Mouse (Mus musculus): ENCODE data around the gene Glcci1. TPM values are rescaled to one million over a fixed set of nuclear protein-coding genes. Genes with fewer than 3 reads are reported as not detected.
"Not testable (repeated sequence)": the region's sequence is repeated elsewhere in the genome, so short reads cannot be mapped to it uniquely, and the experiment has no call there.

Gene Glcci1
- polyA plus RNA-seq, 1 experiment from 2014 or later, result 4.4 TPM

GRCm38 (mm10) chr6:8521231-8521630 lies 11.8 kb downstream of the Glcci1 start:
- Histone ChIP-seq H3K4me3 (replicated peaks; ENCODE audit: low read length) (no peak overlapping the region), H3K9ac (ENCODE audit: low read length) (no peak overlapping the region), H3K27me3 (ENCODE audit: control insufficient read depth, insufficient read depth, low read length) (no peaks in the 10 kb centered on the region), H3K36me3 (ENCODE audit: control insufficient read depth, insufficient read depth, low read length) (no peaks in the 10 kb centered on the region), H3K27ac (ENCODE audit: low read length) (no peak overlapping the region), H3K9me3 (replicated peaks; ENCODE audit: control insufficient read depth, low read length) (no peaks in the 10 kb centered on the region), H3K4me2 (ENCODE audit: low read depth, low read length) (no peak overlapping the region), H3K4me1 (ENCODE audit: control insufficient read depth, insufficient read depth, low read length) (no peaks in the 10 kb centered on the region)
- 86% methylated on average over 4 of the region's 4 CpGs for WGBS
- no peak for ATAC-seq (ENCODE audit: insufficient read depth, low FRiP score)

GRCm38 (mm10) chr6:8524717-8525116 lies 15.3 kb downstream of the Glcci1 start:
- no peaks in the 10 kb centered on the region for H3K4me1 ChIP-seq (ENCODE audit: control insufficient read depth, insufficient read depth, low read length)
- H3K27me3 ChIP-seq (ENCODE audit: control insufficient read depth, insufficient read depth, low read length), result no peaks in the 10 kb centered on the region
- no peak overlapping the region for H3K4me3 ChIP-seq (replicated peaks; ENCODE audit: low read length)
- 80% methylated on average over 5 of the region's 5 CpGs for WGBS
- no peaks in the 10 kb centered on the region for H3K36me3 ChIP-seq (ENCODE audit: control insufficient read depth, insufficient read depth, low read length)
- H3K27ac ChIP-seq (ENCODE audit: low read length), result no peak overlapping the region
- H3K9me3 ChIP-seq (replicated peaks; ENCODE audit: control insufficient read depth, low read length), result no peaks in the 10 kb centered on the region
- no peak for ATAC-seq (ENCODE audit: insufficient read depth, low FRiP score)
- H3K4me2 ChIP-seq (ENCODE audit: low read depth, low read length), result no peak overlapping the region
- H3K9ac ChIP-seq (ENCODE audit: low read length), result no peak overlapping the region

- Histone ChIP-seq H3K4me3 (replicated peaks; ENCODE audit: low read length) (no peak overlapping the region), H3K27me3 (ENCODE audit: control insufficient read depth, insufficient read depth, low read length) (no peaks in the 10 kb centered on the region), H3K9ac (ENCODE audit: low read length) (no peak overlapping the region), H3K27ac (ENCODE audit: low read length) (no peak overlapping the region), H3K4me1 (ENCODE audit: control insufficient read depth, insufficient read depth, low read length) (no peaks in the 10 kb centered on the region), H3K9me3 (replicated peaks; ENCODE audit: control insufficient read depth, low read length) (no peaks in the 10 kb centered on the region), H3K4me2 (ENCODE audit: low read depth, low read length) (no peak overlapping the region), H3K36me3 (ENCODE audit: control insufficient read depth, insufficient read depth, low read length) (no peaks in the 10 kb centered on the region)
- WGBS, result 58% methylated on average over 4 of the region's 4 CpGs
- ATAC-seq (ENCODE audit: insufficient read depth, low FRiP score), result no peak
Measured at GRCm38 (mm10) chr6:8531104-8531894, 21.9 kb downstream of the Glcci1 start.

DNA sequence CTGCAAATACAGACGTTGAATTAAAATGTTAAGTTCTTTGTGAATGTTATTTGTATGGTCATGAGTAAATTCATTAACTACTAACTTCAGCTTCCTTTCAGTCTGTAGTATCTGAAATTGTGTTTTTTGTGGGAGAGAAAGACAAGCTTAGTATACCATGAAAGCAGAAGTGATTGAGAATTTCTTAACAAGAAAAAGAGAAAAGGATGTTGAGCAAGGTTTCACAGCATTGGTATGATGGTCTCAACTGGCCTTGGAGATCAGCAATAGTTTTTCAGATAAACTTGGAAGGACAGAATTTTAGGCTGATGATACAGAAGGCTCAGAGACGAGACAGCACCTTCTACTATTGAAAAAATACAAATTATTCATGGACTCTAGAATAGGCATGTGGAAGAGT lies 27.5 kb downstream of the Glcci1 start:
- WGBS, result 81% methylated on average over 2 of the region's 2 CpGs
- Histone ChIP-seq H3K27me3 (ENCODE audit: control insufficient read depth, insufficient read depth, low read length) (no peaks in the 10 kb centered on the region), H3K27ac (ENCODE audit: low read length) (no peak overlapping the region), H3K9ac (ENCODE audit: low read length) (no peak overlapping the region), H3K36me3 (ENCODE audit: control insufficient read depth, insufficient read depth, low read length) (no peaks in the 10 kb centered on the region), H3K4me3 (replicated peaks; ENCODE audit: low read length) (no peak overlapping the region), H3K4me1 (ENCODE audit: control insufficient read depth, insufficient read depth, low read length) (no peaks in the 10 kb centered on the region), H3K9me3 (replicated peaks; ENCODE audit: control insufficient read depth, low read length) (no peaks in the 10 kb centered on the region), H3K4me2 (ENCODE audit: low read depth, low read length) (no peak overlapping the region)
- no peak for ATAC-seq (ENCODE audit: insufficient read depth, low FRiP score)

GRCm38 (mm10) chr6:8541531-8541930 lies 32.1 kb downstream of the Glcci1 start:
- 96% methylated on average over 3 of the region's 4 CpGs for WGBS
- H3K4me1 ChIP-seq (ENCODE audit: control insufficient read depth, insufficient read depth, low read length); H3K27me3 ChIP-seq (ENCODE audit: control insufficient read depth, insufficient read depth, low read length); H3K4me3 ChIP-seq (replicated peaks; ENCODE audit: low read length); H3K9ac ChIP-seq (ENCODE audit: low read length); H3K27ac ChIP-seq (ENCODE audit: low read length); ATAC-seq (ENCODE audit: insufficient read depth, low FRiP score); H3K36me3 ChIP-seq (ENCODE audit: control insufficient read depth, insufficient read depth, low read length); H3K9me3 ChIP-seq (replicated peaks; ENCODE audit: control insufficient read depth, low read length); H3K4me2 ChIP-seq (ENCODE audit: low read depth, low read length): not testable (repeated sequence)

GRCm38 (mm10) chr6:8544822-8545221 lies 35.4 kb downstream of the Glcci1 start:
- Histone ChIP-seq H3K36me3 (ENCODE audit: control insufficient read depth, insufficient read depth, low read length) (no peaks in the 10 kb centered on the region), H3K27ac (ENCODE audit: low read length) (no peak overlapping the region), H3K4me1 (ENCODE audit: control insufficient read depth, insufficient read depth, low read length) (no peaks in the 10 kb centered on the region), H3K27me3 (ENCODE audit: control insufficient read depth, insufficient read depth, low read length) (no peaks in the 10 kb centered on the region), H3K9me3 (replicated peaks; ENCODE audit: control insufficient read depth, low read length) (no peaks in the 10 kb centered on the region), H3K4me3 (replicated peaks; ENCODE audit: low read length) (no peak overlapping the region), H3K4me2 (ENCODE audit: low read depth, low read length) (no peak overlapping the region), H3K9ac (ENCODE audit: low read length) (no peak overlapping the region)
- 94% methylated on average over 5 of the region's 5 CpGs for WGBS
- no peak for ATAC-seq (ENCODE audit: insufficient read depth, low FRiP score)

DNA sequence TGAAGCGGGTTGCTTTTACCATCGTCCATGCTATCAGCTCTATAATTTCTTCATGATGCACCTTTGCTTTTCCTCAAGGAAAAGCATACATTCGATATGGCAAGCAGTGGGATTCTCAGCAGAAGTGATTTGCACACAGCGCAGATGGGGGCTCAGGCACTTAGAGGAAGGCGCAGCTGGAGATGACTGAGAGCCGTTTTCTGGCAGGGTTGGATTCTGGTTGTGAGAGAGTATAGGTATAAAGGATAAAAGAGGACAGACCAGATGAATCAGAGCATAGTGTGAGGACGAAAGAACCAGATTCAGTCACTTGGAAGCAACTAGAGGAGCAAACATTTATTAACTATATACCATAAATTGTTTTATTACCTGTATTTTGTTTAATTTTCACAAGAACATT lies 36.4 kb downstream of the Glcci1 start:
- H3K4me3 ChIP-seq (replicated peaks; ENCODE audit: low read length), result no peak overlapping the region
- no peaks in the 10 kb centered on the region for H3K27me3 ChIP-seq (ENCODE audit: control insufficient read depth, insufficient read depth, low read length)
- no peaks in the 10 kb centered on the region for H3K36me3 ChIP-seq (ENCODE audit: control insufficient read depth, insufficient read depth, low read length)
- H3K4me1 ChIP-seq (ENCODE audit: control insufficient read depth, insufficient read depth, low read length), result no peaks in the 10 kb centered on the region
- no peak overlapping the region for H3K4me2 ChIP-seq (ENCODE audit: low read depth, low read length)
- no peak for ATAC-seq (ENCODE audit: insufficient read depth, low FRiP score)
- no peak overlapping the region for H3K27ac ChIP-seq (ENCODE audit: low read length)
- WGBS, result 92% methylated on average over 7 of the region's 7 CpGs
- H3K9ac ChIP-seq (ENCODE audit: low read length), result no peak overlapping the region
- no peaks in the 10 kb centered on the region for H3K9me3 ChIP-seq (replicated peaks; ENCODE audit: control insufficient read depth, low read length)

- Histone ChIP-seq H3K4me2 (ENCODE audit: low read depth, low read length) (no peak overlapping the region), H3K4me3 (replicated peaks; ENCODE audit: low read length) (no peak overlapping the region), H3K36me3 (ENCODE audit: control insufficient read depth, insufficient read depth, low read length) (peaks cover 6% of the 10 kb centered on the region; the same call in 1 of the 2 replicates), H3K4me1 (ENCODE audit: control insufficient read depth, insufficient read depth, low read length) (no peaks in the 10 kb centered on the region), H3K9me3 (replicated peaks; ENCODE audit: control insufficient read depth, low read length) (no peaks in the 10 kb centered on the region), H3K27me3 (ENCODE audit: control insufficient read depth, insufficient read depth, low read length) (no peaks in the 10 kb centered on the region), H3K9ac (ENCODE audit: low read length) (no peak overlapping the region), H3K27ac (ENCODE audit: low read length) (no peak overlapping the region)
- WGBS, result 89% methylated on average over 2 of the region's 2 CpGs
- no peak for ATAC-seq (ENCODE audit: insufficient read depth, low FRiP score)
Measured at GRCm38 (mm10) chr6:8551155-8551554, 41.8 kb downstream of the Glcci1 start.

DNA sequence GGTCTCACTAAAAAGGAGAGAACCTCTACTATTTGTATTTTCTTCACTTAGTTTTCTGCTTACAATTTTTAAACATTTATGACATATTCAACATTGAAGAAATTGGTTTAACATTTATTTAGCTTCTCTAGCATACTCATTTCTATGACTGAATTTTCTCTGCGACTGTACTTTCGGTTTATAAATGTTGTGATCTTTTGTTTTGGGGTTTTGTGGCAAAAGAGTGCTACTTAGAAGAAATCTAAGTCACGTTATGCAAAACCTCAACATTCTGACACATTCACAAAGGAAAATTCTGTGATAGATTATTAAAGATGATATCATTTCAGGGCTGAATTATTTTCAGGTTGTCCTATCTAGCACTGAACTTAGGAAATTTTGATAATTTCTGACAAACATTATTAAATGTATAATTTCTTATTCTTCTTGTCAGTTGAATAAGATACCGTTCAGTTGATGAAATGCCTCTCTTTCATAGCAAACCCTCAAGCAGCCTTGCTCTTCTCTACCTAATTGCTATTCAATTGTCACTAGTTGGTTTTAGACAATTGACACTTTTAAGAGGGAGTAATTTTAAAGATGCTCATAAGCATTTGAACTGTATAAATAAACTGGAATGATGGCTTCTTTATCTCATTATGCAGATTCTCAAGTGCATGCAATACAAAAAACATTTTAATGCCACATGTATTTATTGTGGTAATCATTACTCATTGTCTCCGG lies 47.6 kb downstream of the Glcci1 start:
- no peak for ATAC-seq (ENCODE audit: insufficient read depth, low FRiP score)
- Histone ChIP-seq H3K4me2 (ENCODE audit: low read depth, low read length) (no peak overlapping the region), H3K9me3 (replicated peaks; ENCODE audit: control insufficient read depth, low read length) (no peaks in the 10 kb centered on the region), H3K27ac (ENCODE audit: low read length) (no peak overlapping the region), H3K4me1 (ENCODE audit: control insufficient read depth, insufficient read depth, low read length) (no peaks in the 10 kb centered on the region), H3K4me3 (replicated peaks; ENCODE audit: low read length) (no peak overlapping the region), H3K9ac (ENCODE audit: low read length) (no peak overlapping the region), H3K27me3 (ENCODE audit: control insufficient read depth, insufficient read depth, low read length) (no peaks in the 10 kb centered on the region), H3K36me3 (ENCODE audit: control insufficient read depth, insufficient read depth, low read length) (peaks cover 6% of the 10 kb centered on the region; the same call in 1 of the 2 replicates)
- WGBS, result 89% methylated on average over 5 of the region's 5 CpGs

Data from stomach, embryonic 16.5 days (tissue).